Mouse (Mus musculus) frontal cortex, adult (tissue): Measurements from ENCODE around the gene Prkn.
A peak's percentile ranks its signal among the peaks of the same experiment; 100 is the strongest.

Source experiments
- ATAC-seq: cut with Nextera tagmentation; 2 replicates; pipeline ENCODE4 v1.9.2; 2017; ENCODE audit warnings: mild to moderate bottlenecking, moderate library complexity, mixed read lengths; ENCODE audit not compliant: low TSS enrichment

Gene Prkn

GRCm38 (mm10) chr17:11642328-11642727 is 802.1 kb downstream of the Prkn start:
- no peak for ATAC-seq

GRCm38 (mm10) chr17:11644016-11644415 is 803.8 kb downstream of the Prkn start:
- ATAC-seq, result no peak

GRCm38 (mm10) chr17:11644873-11645464 is 804.8 kb downstream of the Prkn start:
- ATAC-seq, result no peak

- no peak for ATAC-seq
These were observed 816.2 kb downstream of the Prkn start for GRCm38 (mm10) chr17:11656397-11656796.

GRCm38 (mm10) chr17:11656878-11657277 is 816.7 kb downstream of the Prkn start:
- ATAC-seq, result no peak

GRCm38 (mm10) chr17:11661898-11662297 is 821.7 kb downstream of the Prkn start:
- ATAC-seq, result no peak

- no peak for ATAC-seq
These were observed 823.3 kb downstream of the Prkn start for GRCm38 (mm10) chr17:11663437-11663836.

GRCm38 (mm10) chr17:11664610-11665345 is 824.6 kb downstream of the Prkn start:
- peak; percentile 55; the same call in 1 of the 2 replicates for ATAC-seq

- ATAC-seq, result peak; percentile 39; the same call in 1 of the 2 replicates
These were observed 839.5 kb downstream of the Prkn start for GRCm38 (mm10) chr17:11679716-11680115.

GRCm38 (mm10) chr17:11680456-11680855 is 840.3 kb downstream of the Prkn start:
- ATAC-seq, result no peak

GRCm38 (mm10) chr17:11681825-11682372 is 841.7 kb downstream of the Prkn start:
- ATAC-seq, result peak; percentile 83

- ATAC-seq, result peak; percentile 83
These were observed 864.8 kb downstream of the Prkn start for GRCm38 (mm10) chr17:11705005-11705404.

GRCm38 (mm10) chr17:11705761-11706160 is 865.6 kb downstream of the Prkn start:
- peak; percentile 90 for ATAC-seq

- ATAC-seq, result no peak
These were observed 871.9 kb downstream of the Prkn start for GRCm38 (mm10) chr17:11712066-11712465.

GRCm38 (mm10) chr17:11719801-11720200 is 879.6 kb downstream of the Prkn start:
- ATAC-seq, result no peak

GRCm38 (mm10) chr17:11721906-11722305 is 881.7 kb downstream of the Prkn start:
- ATAC-seq, result no peak

GRCm38 (mm10) chr17:11722478-11722877 is 882.3 kb downstream of the Prkn start:
- ATAC-seq, result 0 out of 2 replicates have a peak, but pooled peaks have one; percentile 47

GRCm38 (mm10) chr17:11724135-11724534 is 884.0 kb downstream of the Prkn start:
- ATAC-seq, result no peak

- no peak for ATAC-seq
These were observed 886.9 kb downstream of the Prkn start for GRCm38 (mm10) chr17:11727101-11727500.

- no peak for ATAC-seq
These were observed 888.1 kb downstream of the Prkn start for GRCm38 (mm10) chr17:11728294-11728693.

GRCm38 (mm10) chr17:11730656-11731594 is 890.7 kb downstream of the Prkn start:
- ATAC-seq, result no peak
